Mouse (Mus musculus) heart, embryonic 13.5 days (tissue): Measurements from ENCODE around the gene Zfp618. TPM values are rescaled to one million over a fixed set of nuclear protein-coding genes. Genes with fewer than 3 reads are reported as not detected.
A peak's percentile ranks its signal among the peaks of the same experiment; 100 is the strongest.

Experiments used
- ATAC-seq: fragments of 200-750 bp; cut with Nextera tagmentation; 2 replicates; pipeline ENCODE4 v1.8.0; 2017; ENCODE audit warnings: moderate TSS enrichment; ENCODE audit not compliant: insufficient number of reproducible peaks, low FRiP score, low TSS enrichment; ENCODE audit errors: extremely low read depth
- H3K27ac ChIP-seq: fragments of 300-500 bp; sonication (generic); replicated peaks from 2 replicates; pipeline ENCODE4 v1.5.1; 2015; ENCODE audit warnings: moderate library complexity, mild to moderate bottlenecking, inconsistent platforms
- H3K27me3 ChIP-seq: fragments of 300-500 bp; sonication (generic); replicated peaks from 2 replicates; pipeline ENCODE4 v1.6.1; 2015; ENCODE audit warnings: mild to moderate bottlenecking, inconsistent platforms
- H3K36me3 ChIP-seq: fragments of 300-500 bp; sonication (generic); 2 replicates; pipeline ENCODE4 v1.6.1; 2015; ENCODE audit warnings: mild to moderate bottlenecking, inconsistent platforms
- H3K4me1 ChIP-seq: fragments of 300-500 bp; sonication (generic); 2 replicates; pipeline ENCODE4 v1.6.1; 2015; ENCODE audit warnings: inconsistent platforms
- H3K4me2 ChIP-seq: fragments of 300-500 bp; sonication (generic); 2 replicates; pipeline ENCODE4 v1.6.1; 2015; ENCODE audit warnings: inconsistent platforms, mild to moderate bottlenecking, moderate library complexity
- H3K4me3 ChIP-seq: fragments of 300-500 bp; sonication (generic); 2 replicates; pipeline ENCODE4 v1.5.1; 2015; ENCODE audit warnings: moderate library complexity, mild to moderate bottlenecking, inconsistent platforms
- H3K9ac ChIP-seq: fragments of 300-500 bp; sonication (generic); 2 replicates; pipeline ENCODE4 v1.6.1; 2015; ENCODE audit warnings: inconsistent platforms, mild to moderate bottlenecking, moderate library complexity
- H3K9me3 ChIP-seq: fragments of 300-500 bp; sonication (generic); 2 replicates; pipeline ENCODE4 v1.6.1; 2016; ENCODE audit warnings: inconsistent platforms
- WGBS: fragments of 180-500 bp; shearing (Covaris S2); methylation state at CpG from one replicate; pipeline ENCODE4 v1.1.7; 2015; ENCODE audit warnings: mixed read lengths; 5-methylcytosine and 5-hydroxymethylcytosine counted together
- polyA plus RNA-seq: library from polyadenylated mRNA; unstranded; fragments of >200 nt; fragmentation: Nextera tagmentation; extraction: Ambion mirVana; gene quantifications from 2 replicates; pipeline ENCODE4 v1.2.1, GENCODE M21; 2015

Gene Zfp618
- polyA plus RNA-seq, 1 experiment from 2014 or later: 11.8 TPM

GRCm38 (mm10) chr4:63165636-63166035, 200.3 kb downstream of the Zfp618 start:
- no peak for ATAC-seq

GRCm38 (mm10) chr4:63166323-63166722, 200.9 kb downstream of the Zfp618 start:
- Histone ChIP-seq H3K4me3 (no peak overlapping the region), H3K4me1 (no peaks in the 10 kb centered on the region), H3K4me2 (no peak overlapping the region), H3K27me3 (peaks cover 46% of the 10 kb centered on the region), H3K36me3 (no peaks in the 10 kb centered on the region), H3K27ac (no peak overlapping the region), H3K9me3 (no peaks in the 10 kb centered on the region), H3K9ac (no peak overlapping the region)
- no peak for ATAC-seq
- 74% methylated on average over 5 of the region's 5 CpGs for WGBS

More at GRCm38 (mm10) chr4:63165636-63166035, 200.3 kb downstream of the Zfp618 start:
- H3K4me3 ChIP-seq: no peak overlapping the region
- H3K4me2 ChIP-seq: no peak overlapping the region
- H3K9ac ChIP-seq: no peak overlapping the region
- H3K36me3 ChIP-seq: no peaks in the 10 kb centered on the region
- peaks cover 39% of the 10 kb centered on the region for H3K27me3 ChIP-seq
- no peak overlapping the region for H3K27ac ChIP-seq
- 81% methylated on average over 4 of the region's 4 CpGs for WGBS
- no peaks in the 10 kb centered on the region for H3K9me3 ChIP-seq
- H3K4me1 ChIP-seq: no peaks in the 10 kb centered on the region

- Histone ChIP-seq H3K9me3 (no peaks in the 10 kb centered on the region), H3K4me3 (no peak overlapping the region), H3K27ac (no peak overlapping the region), H3K4me2 (no peak overlapping the region), H3K36me3 (no peaks in the 10 kb centered on the region), H3K9ac (no peak overlapping the region), H3K27me3 (peaks cover 66% of the 10 kb centered on the region), H3K4me1 (no peaks in the 10 kb centered on the region)
- no peak for ATAC-seq
- WGBS: 74% methylated on average over 4 of the region's 4 CpGs
These were observed 204.7 kb downstream of the Zfp618 start for GRCm38 (mm10) chr4:63170061-63170460.

- H3K27me3 ChIP-seq: peaks cover 66% of the 10 kb centered on the region
- no peak overlapping the region for H3K4me3 ChIP-seq
- H3K27ac ChIP-seq: no peak overlapping the region
- no peaks in the 10 kb centered on the region for H3K9me3 ChIP-seq
- no peaks in the 10 kb centered on the region for H3K4me1 ChIP-seq
- no peak overlapping the region for H3K4me2 ChIP-seq
- H3K9ac ChIP-seq: no peak overlapping the region
- no peak for ATAC-seq
- 32% methylated on average over 24 of the region's 24 CpGs for WGBS
- H3K36me3 ChIP-seq: no peaks in the 10 kb centered on the region
These were observed 205.7 kb downstream of the Zfp618 start for GRCm38 (mm10) chr4:63171122-63171521.

GRCm38 (mm10) chr4:63171969-63172685, 206.8 kb downstream of the Zfp618 start, which contains the start of gene Kif12:
TSS of gene Kif12 (minus strand) at chr4:63172131.
- WGBS: 65% methylated on average over 4 of the region's 4 CpGs
- H3K4me2 ChIP-seq: no peak within 1 kb of the TSS
- H3K9me3 ChIP-seq: no peaks in the 10 kb centered on the region
- ATAC-seq: no peak
- H3K4me3 ChIP-seq: no peak within 1 kb of the TSS
- no peaks in the 10 kb centered on the region for H3K36me3 ChIP-seq
- no peak within 1 kb of the TSS for H3K27ac ChIP-seq
- no peak within 1 kb of the TSS for H3K9ac ChIP-seq
- H3K4me1 ChIP-seq: no peaks in the 10 kb centered on the region
- H3K27me3 ChIP-seq: peaks cover 62% of the 10 kb centered on the region

- Histone ChIP-seq H3K4me2 (no peak overlapping the region), H3K4me3 (no peak overlapping the region), H3K27ac (no peak overlapping the region), H3K4me1 (peaks cover 16% of the 10 kb centered on the region), H3K36me3 (no peaks in the 10 kb centered on the region), H3K27me3 (peaks cover 15% of the 10 kb centered on the region), H3K9me3 (no peaks in the 10 kb centered on the region), H3K9ac (no peak overlapping the region)
- no peak for ATAC-seq
- 5% methylated on average over 5 of the region's 5 CpGs for WGBS
These were observed 216.2 kb downstream of the Zfp618 start for GRCm38 (mm10) chr4:63181556-63181955.

GRCm38 (mm10) chr4:63186281-63186870, 221.0 kb downstream of the Zfp618 start:
- ATAC-seq: peak; percentile 33; the same call in 1 of the 2 replicates
- H3K9ac ChIP-seq: 0 out of 2 replicates have a peak overlapping the region, but pooled peaks have one; percentile 12
- no peak overlapping the region for H3K4me3 ChIP-seq
- peak overlapping the region; percentile 42 for H3K4me2 ChIP-seq
- H3K4me1 ChIP-seq: peaks cover 26% of the 10 kb centered on the region
- 43% methylated on average over 21 of the region's 21 CpGs for WGBS
- H3K27me3 ChIP-seq: peaks cover 23% of the 10 kb centered on the region
- H3K9me3 ChIP-seq: no peaks in the 10 kb centered on the region
- H3K36me3 ChIP-seq: no peaks in the 10 kb centered on the region
- peak overlapping the region; percentile 56 for H3K27ac ChIP-seq

Other genes starting within 250 kb of the Zfp618 start
- 3.2 and 26.2 TPM in 2 replicates for gene Ambp, start 189.2 kb downstream of the Zfp618 start, polyA plus RNA-seq
- gene Kif12, start 206.6 kb downstream of the Zfp618 start, polyA plus RNA-seq: 0.90 and 1.3 TPM in 2 replicates
- 3.7 and 4.2 TPM in 2 replicates for gene Col27a1, start 248.4 kb downstream of the Zfp618 start, polyA plus RNA-seq